Mouse (Mus musculus) testis, adult 2 months (tissue): ENCODE measurements around the gene Atp5d.

ENCODE experiments used
- CTCF ChIP-seq: fragments of 200-500 bp; IDR thresholded peaks from 2 replicates; pipeline ENCODE4 v1.5.1; 2012; ENCODE audit warnings: low read depth, mild to moderate bottlenecking, inconsistent platforms, low read length, moderate library complexity; ENCODE audit not compliant: control insufficient read depth, insufficient read depth, insufficient replicate concordance
- POLR2A ChIP-seq: fragments of 200-500 bp; IDR thresholded peaks from 2 replicates; pipeline ENCODE4 v1.6.1; 2012; ENCODE audit warnings: low read depth, mild to moderate bottlenecking, inconsistent platforms, low read length, moderate library complexity; ENCODE audit not compliant: control insufficient read depth

DNA sequence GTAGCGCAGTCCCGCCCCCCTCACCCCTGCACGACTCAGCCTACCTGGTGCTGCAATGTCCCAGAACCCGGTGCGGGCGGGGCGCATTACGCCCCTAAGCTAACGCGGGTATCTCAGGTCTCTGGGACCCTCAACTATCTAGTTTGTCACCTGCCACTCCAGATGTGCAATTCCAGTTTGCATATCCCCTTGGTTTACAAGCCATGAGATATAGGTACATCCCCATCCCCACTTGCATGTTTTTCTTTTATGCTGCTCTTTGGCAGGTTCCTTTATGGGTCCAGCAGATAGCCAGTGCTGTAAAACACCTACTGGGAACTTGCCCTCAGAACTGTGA lies 975 bp downstream of the Atp5d start:
- TF ChIP-seq POLR2A, result no peak
- no peak for TF ChIP-seq CTCF
